Mouse (Mus musculus): ENCODE measurements around the gene Stat5b.

- TF ChIP-seq CTCF (IDR thresholded peaks at IDR 0.05; ENCODE audit: low read depth), result no peak
- no peak for TF ChIP-seq EP300 (IDR thresholded peaks at IDR 0.05; ENCODE audit: low read depth)
Measured at GRCm38 (mm10) chr11:100850778-100851528, 429 bp upstream of the Stat5b start.
